Mouse (Mus musculus) erythroblast, embryonic 14.5 days (primary cell): ENCODE measurements around the gene Eral1.

ENCODE experiments used
- GATA1 ChIP-seq: IDR thresholded peaks from 2 replicates; pipeline ENCODE4 v1.6.1; 2012; ENCODE audit warnings: low read length, inconsistent platforms, mixed read lengths
- TAL1 ChIP-seq: IDR thresholded peaks from 3 replicates; pipeline ENCODE4 v1.6.1; 2012; ENCODE audit warnings: low read length, inconsistent platforms, mixed read lengths

DNA sequence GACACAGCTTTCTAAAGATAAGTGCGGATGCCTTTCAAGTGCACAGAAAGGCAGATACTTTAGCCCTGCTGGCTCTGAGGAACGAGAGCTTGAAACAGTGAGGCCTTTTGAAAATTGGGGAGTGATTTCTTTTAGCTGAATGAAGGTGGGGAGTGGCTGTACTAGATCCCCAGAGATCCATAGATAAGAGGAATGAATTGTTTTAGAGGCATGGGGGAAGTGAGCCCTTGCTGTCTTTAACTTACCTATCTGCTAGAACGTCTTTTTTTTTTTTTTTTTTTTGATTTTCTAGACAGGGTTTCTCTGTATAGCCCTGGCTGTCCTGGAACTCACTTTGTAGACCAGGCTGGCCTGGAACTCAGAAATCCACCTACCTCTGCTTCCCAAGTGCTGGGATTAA is 16.9 kb upstream of the Eral1 start:
- TF ChIP-seq TAL1 (no peak), GATA1 (no peak)
